Comparison of ENCODE assay signal across 10 mouse cellular contexts in the genomic region with DNA sequence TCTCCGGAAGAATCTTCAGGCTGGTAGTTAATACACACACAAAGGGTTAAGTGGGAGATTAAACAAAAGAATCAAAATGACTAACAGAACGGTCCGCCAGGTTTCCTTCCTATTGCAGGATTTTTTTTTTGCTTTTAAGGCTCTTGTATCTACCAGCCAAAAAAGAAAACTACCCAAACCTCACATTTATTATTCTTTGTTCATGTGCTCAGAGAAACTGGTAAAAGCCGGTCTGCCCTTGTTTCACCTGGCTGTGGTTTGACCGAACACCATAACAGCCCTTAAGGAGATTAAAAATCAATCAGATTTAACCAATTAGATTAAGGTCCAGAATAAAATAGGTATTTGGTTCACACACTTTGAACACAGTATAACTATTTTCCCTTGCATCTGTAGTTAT.
DNase-seq lines count a peak whose midpoint lies in the region; ATAC-seq lines count a peak whose summit lies in the region.
"Had no signal": no experiment of that assay in that cellular context is flagged by ENCODE, and none has a peak within 500 bp of the region (broad histone marks: within the 10 kb centered on the region; RNA-seq: fewer than 3 reads in every experiment).

No protein-coding gene starts in this region.

- H3K4me2 ChIP-seq in embryonic facial prominence, embryonic 13.5 days = peak overlapping the region; percentile 32
- peak overlapping the region; percentile 36 for H3K4me2 ChIP-seq in neural tube, embryonic 12.5 days (replicated peaks)
- peak overlapping the region; percentile 22; the same call in 1 of the 2 replicates for H3K4me2 ChIP-seq in limb, embryonic 15.5 days

- intact Hi-C loops in heart, postnatal 14 days (cut with DNase I) = no loop called here

- no peak for DNase-seq in embryonic facial prominence, embryonic 10.5 days (ENCODE audit: low spot score)
- DNase-seq in neural tube, embryonic 10.5 days (ENCODE audit: extremely low spot score, low spot score) = no peak
- no peak for DNase-seq in layer of hippocampus, adult 11-12 months (ENCODE audit: low spot score)
- DNase-seq in heart, adult 8-10 months (ENCODE audit: low spot score) = no peak
- DNase-seq in heart, postnatal 14 days = no peak
- DNase-seq: cerebellum, postnatal 14 days; heart, postnatal 4 days had no signal

- H3K4me3 ChIP-seq in embryonic facial prominence, embryonic 13.5 days = no peak overlapping the region
- no peak overlapping the region for H3K4me3 ChIP-seq in embryonic facial prominence, embryonic 10.5 days
- no peak overlapping the region for H3K4me3 ChIP-seq in neural tube, embryonic 12.5 days
- H3K4me3 ChIP-seq in limb, embryonic 15.5 days = 0 out of 2 replicates have a peak overlapping the region, but pooled peaks have one; percentile 7

- H3K27ac ChIP-seq in embryonic facial prominence, embryonic 13.5 days = no peak overlapping the region
- no peak overlapping the region for H3K27ac ChIP-seq in embryonic facial prominence, embryonic 10.5 days (replicated peaks)
- no peak overlapping the region for H3K27ac ChIP-seq in neural tube, embryonic 12.5 days
- H3K27ac ChIP-seq in limb, embryonic 15.5 days = no peak overlapping the region

- no peaks in the 10 kb centered on the region for H3K9me3 ChIP-seq in embryonic facial prominence, embryonic 13.5 days
- no peaks in the 10 kb centered on the region for H3K9me3 ChIP-seq in embryonic facial prominence, embryonic 10.5 days
- H3K9me3 ChIP-seq in neural tube, embryonic 12.5 days = no peaks in the 10 kb centered on the region
- H3K9me3 ChIP-seq in limb, embryonic 15.5 days = no peaks in the 10 kb centered on the region

- H3K36me3 ChIP-seq in embryonic facial prominence, embryonic 13.5 days = 0 out of 2 replicates have a peak, but pooled peaks cover 7% of the 10 kb centered on the region
- H3K36me3 ChIP-seq in embryonic facial prominence, embryonic 10.5 days (replicated peaks) = no peaks in the 10 kb centered on the region
- H3K36me3 ChIP-seq in neural tube, embryonic 12.5 days = no peaks in the 10 kb centered on the region
- no peaks in the 10 kb centered on the region for H3K36me3 ChIP-seq in limb, embryonic 15.5 days

- 60% methylated on average over 5 of the region's 5 CpGs for WGBS in embryonic facial prominence, embryonic 13.5 days
- 82% methylated on average over 5 of the region's 5 CpGs for WGBS in embryonic facial prominence, embryonic 10.5 days
- 87% methylated on average over 5 of the region's 5 CpGs for WGBS in neural tube, embryonic 12.5 days
- 61% methylated on average over 5 of the region's 5 CpGs for WGBS in limb, embryonic 15.5 days

- no peaks in the 10 kb centered on the region for H3K27me3 ChIP-seq in embryonic facial prominence, embryonic 13.5 days
- H3K27me3 ChIP-seq in embryonic facial prominence, embryonic 10.5 days (replicated peaks; ENCODE audit: low read depth, poor library complexity, severe bottlenecking) = no peaks in the 10 kb centered on the region
- no peaks in the 10 kb centered on the region for H3K27me3 ChIP-seq in neural tube, embryonic 12.5 days (replicated peaks)
- no peaks in the 10 kb centered on the region for H3K27me3 ChIP-seq in limb, embryonic 15.5 days

- peaks cover 36% of the 10 kb centered on the region for H3K4me1 ChIP-seq in embryonic facial prominence, embryonic 13.5 days
- peaks cover 23% of the 10 kb centered on the region for H3K4me1 ChIP-seq in embryonic facial prominence, embryonic 10.5 days
- peaks cover 15% of the 10 kb centered on the region for H3K4me1 ChIP-seq in neural tube, embryonic 12.5 days
- H3K4me1 ChIP-seq in limb, embryonic 15.5 days = peaks cover 28% of the 10 kb centered on the region

- no peak for ATAC-seq in embryonic facial prominence, embryonic 13.5 days (ENCODE audit: insufficient number of reproducible peaks, insufficient read depth, low FRiP score, low TSS enrichment, low read depth)
- no peak for ATAC-seq in neural tube, embryonic 12.5 days (ENCODE audit: low FRiP score, low read depth)
- no peak for ATAC-seq in limb, embryonic 15.5 days (ENCODE audit: insufficient number of reproducible peaks, low FRiP score, low TSS enrichment, low read depth)

- no peak overlapping the region for H3K9ac ChIP-seq in embryonic facial prominence, embryonic 13.5 days
- H3K9ac ChIP-seq in neural tube, embryonic 12.5 days = no peak overlapping the region
- H3K9ac ChIP-seq in limb, embryonic 15.5 days = no peak overlapping the region
